Mouse (Mus musculus) macrophage (primary cell): ENCODE results near the gene Dpf2. TPM values are rescaled to one million over a fixed set of nuclear protein-coding genes. Genes with fewer than 3 reads are reported as not detected.
A peak's percentile ranks its signal among the peaks of the same experiment; 100 is the strongest.

Experiments used
- H3K27ac ChIP-seq: fragments of 350-480 bp; formaldehyde crosslinking; 2 replicates; pipeline ENCODE4 v1.9.0; 2021
- H3K36me3 ChIP-seq: fragments of 350-480 bp; formaldehyde crosslinking; 2 replicates; pipeline ENCODE4 v1.9.0; 2021; ENCODE audit errors: inconsistent target
- H3K4me3 ChIP-seq: fragments of 350-480 bp; formaldehyde crosslinking; 2 replicates; pipeline ENCODE4 v1.9.0; 2021; ENCODE audit errors: inconsistent target
- H3K79me2 ChIP-seq: fragments of 350-480 bp; formaldehyde crosslinking; 2 replicates; pipeline ENCODE4 v1.9.0; 2021; ENCODE audit errors: inconsistent target
- WGBS: methylation state at CpG from one replicate; pipeline ENCODE4 v1.1.7; 2026; ENCODE audit warnings: inconsistent platforms; ENCODE audit not compliant: missing documents; 5-methylcytosine and 5-hydroxymethylcytosine counted together
- polyA plus RNA-seq: library from polyadenylated mRNA; stranded (reverse); fragments of 250-400 nt; gene quantifications from 3 replicates; pipeline ENCODE4 v1.2.4, GENCODE M21; 2018; ENCODE audit warnings: inconsistent platforms
- total RNA-seq, 78 experiments: library from RNA; depleted of rRNA; stranded (reverse); fragments of 250-400 nt; gene quantifications; 1 replicate in 9 of 78; 2 replicates in 24 of 78; 3 replicates in 43 of 78; 4 replicates in 2 of 78; pipeline ENCODE4 v1.2.4; 2018; ENCODE audit warnings: inconsistent platforms in 56 of 78

Dpf2 gene
- 100 to 1,000 TPM; 120 to 363 (median 230) TPM for total RNA-seq (2018; cell fraction: chromatin; rRNA removed)
- total RNA-seq (2018; cell fraction: cytosol; rRNA removed): 10 to 100 TPM; 47.8 to 94.3 (median 66.1) TPM
- total RNA-seq (2018; cell fraction: nucleus; rRNA removed): 100 to 1,000 TPM in 25 of 26 experiments, 10 to 100 TPM in 1; 95.7 to 252 (median 134) TPM
- polyA plus RNA-seq: 53.9 to 215 TPM (median 57.4 TPM) in 3 replicates

DNA sequence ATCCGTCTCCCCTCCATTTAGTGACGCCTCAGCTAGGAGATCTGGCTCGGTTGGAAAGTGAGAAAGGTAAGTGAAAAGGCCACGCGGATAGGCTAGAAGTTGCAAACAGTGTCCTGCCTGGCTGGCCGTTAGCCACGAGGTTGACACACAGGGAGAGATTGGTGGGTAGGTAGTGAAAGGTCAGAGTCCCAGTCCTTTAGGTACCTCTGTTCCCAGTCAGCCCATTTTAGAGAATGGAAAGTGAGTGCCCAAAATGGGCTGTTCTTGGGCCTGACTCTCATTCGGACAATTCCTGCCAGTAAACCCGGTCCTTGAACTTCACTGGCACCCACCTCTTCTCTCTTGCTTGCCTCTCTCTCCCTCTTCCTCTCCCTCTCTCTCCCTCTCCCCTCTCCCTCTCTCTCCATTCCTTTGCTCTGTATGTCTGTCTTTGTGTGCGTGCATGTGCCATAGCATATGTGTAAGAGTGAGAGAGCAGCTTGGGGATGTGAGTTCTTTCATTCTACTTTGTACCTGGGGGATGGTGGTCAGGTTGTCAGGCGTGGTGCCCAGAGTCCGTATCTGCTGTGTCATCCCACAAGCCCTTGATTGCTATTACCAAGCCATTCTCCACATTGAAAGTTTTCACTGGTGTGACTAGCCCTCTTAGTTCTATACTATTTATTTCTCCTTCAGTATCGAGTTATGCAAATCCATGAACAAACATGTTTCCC, at the start of gene Dpf2:
Gene Dpf2, minus strand, starts transcription at position 4 of the 713 bp plus-strand sequence.
- H3K27ac ChIP-seq: peak within 1 kb of the TSS; percentile 81
- peaks cover 44% of the 10 kb centered on the region for H3K79me2 ChIP-seq
- peak within 1 kb of the TSS; percentile 77 for H3K4me3 ChIP-seq
- 0% methylated on average over 11 of the region's 13 CpGs for WGBS
- no peaks in the 10 kb centered on the region for H3K36me3 ChIP-seq

- 97% methylated on average over 5 of the region's 5 CpGs for WGBS
- peaks cover 24% of the 10 kb centered on the region; the same call in 1 of the 2 replicates for H3K36me3 ChIP-seq
- no peak overlapping the region for H3K4me3 ChIP-seq
- no peak overlapping the region for H3K27ac ChIP-seq
- H3K79me2 ChIP-seq: peaks cover 20% of the 10 kb centered on the region
These were observed 44.6 kb upstream of the Dpf2 start for GRCm38 (mm10) chr19:5957371-5957770.

GRCm38 (mm10) chr19:5956685-5957084, 43.9 kb upstream of the Dpf2 start:
- no peak overlapping the region for H3K27ac ChIP-seq
- H3K79me2 ChIP-seq: peaks cover 13% of the 10 kb centered on the region
- 37% methylated on average over 3 of the region's 3 CpGs for WGBS
- peaks cover 24% of the 10 kb centered on the region; the same call in 1 of the 2 replicates for H3K36me3 ChIP-seq
- no peak overlapping the region for H3K4me3 ChIP-seq

DNA sequence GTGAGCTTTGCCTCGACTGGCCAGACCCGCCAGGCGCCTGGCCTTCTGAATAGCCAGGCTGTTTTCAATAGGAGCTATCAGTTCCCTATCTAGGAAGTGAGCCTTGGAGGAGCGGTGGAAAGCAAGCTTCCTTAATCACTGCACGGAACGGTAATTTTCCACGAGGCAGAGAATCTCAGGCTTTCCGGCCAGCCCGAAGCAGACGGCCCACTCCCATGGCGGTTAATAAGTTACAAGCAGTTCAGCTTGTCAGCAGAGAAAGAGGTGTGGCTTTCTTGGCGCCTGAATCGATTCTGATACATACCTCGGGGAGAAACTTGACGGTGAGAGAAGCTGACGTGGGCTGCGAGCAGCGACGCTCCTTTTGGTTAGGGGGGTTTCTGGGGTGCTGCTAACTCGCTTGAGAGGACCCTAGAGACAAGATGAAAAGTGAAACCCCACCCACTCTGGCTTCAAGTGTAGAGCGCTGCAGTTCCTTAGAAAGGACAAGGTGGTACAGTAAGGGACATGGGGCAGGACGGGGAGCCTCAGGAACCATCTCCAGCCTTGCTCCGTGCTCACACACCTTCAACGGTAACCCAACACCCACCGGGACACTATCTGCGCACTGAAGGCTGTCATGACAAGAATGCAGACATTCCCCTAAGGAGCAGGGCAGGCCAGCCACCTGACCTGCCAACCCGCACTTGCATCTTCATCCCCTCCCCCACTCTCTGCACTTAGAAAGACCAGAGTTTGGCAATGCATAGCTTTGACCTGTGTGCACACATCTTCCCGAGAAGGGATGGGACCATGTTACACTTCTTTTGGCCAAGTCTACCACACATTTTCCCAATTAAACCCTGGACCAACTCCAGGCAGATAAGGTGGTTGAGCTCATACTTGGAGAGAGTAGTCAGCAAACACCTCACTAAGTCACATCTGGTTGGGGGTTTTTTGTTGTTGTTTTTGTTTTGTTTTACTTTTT, 43.2 kb upstream of the Dpf2 start:
- no peak overlapping the region for H3K4me3 ChIP-seq
- no peak overlapping the region for H3K27ac ChIP-seq

GRCm38 (mm10) chr19:5954936-5955335, 42.1 kb upstream of the Dpf2 start:
- Histone ChIP-seq H3K36me3 (peaks cover 42% of the 10 kb centered on the region; the same call in 1 of the 2 replicates), H3K27ac (no peak overlapping the region), H3K79me2 (no peaks in the 10 kb centered on the region), H3K4me3 (no peak overlapping the region)
- 97% methylated on average over 10 of the region's 10 CpGs for WGBS

More for the DNA sequence above, 43.2 kb upstream of the Dpf2 start:
- peaks cover 31% of the 10 kb centered on the region; the same call in 1 of the 2 replicates for H3K36me3 ChIP-seq
- H3K79me2 ChIP-seq: peaks cover 6% of the 10 kb centered on the region; the same call in 1 of the 2 replicates
- 96% methylated on average over 28 of the region's 28 CpGs for WGBS

- H3K36me3 ChIP-seq: peaks cover 48% of the 10 kb centered on the region; the same call in 1 of the 2 replicates
- H3K4me3 ChIP-seq: no peak overlapping the region
- no peak overlapping the region for H3K27ac ChIP-seq
- WGBS: 92% methylated on average over 22 of the region's 22 CpGs
- H3K79me2 ChIP-seq: no peaks in the 10 kb centered on the region
These were observed 41.4 kb upstream of the Dpf2 start for GRCm38 (mm10) chr19:5954031-5954710.

- Histone ChIP-seq H3K79me2 (no peaks in the 10 kb centered on the region), H3K27ac (no peak overlapping the region), H3K4me3 (no peak overlapping the region), H3K36me3 (peaks cover 42% of the 10 kb centered on the region; the same call in 1 of the 2 replicates)
- 97% methylated on average over 17 of the region's 19 CpGs for WGBS
These were observed 40.5 kb upstream of the Dpf2 start for GRCm38 (mm10) chr19:5953201-5953770.

- WGBS: 75% methylated on average over 13 of the region's 13 CpGs
- no peaks in the 10 kb centered on the region for H3K79me2 ChIP-seq
- no peak overlapping the region for H3K4me3 ChIP-seq
- H3K27ac ChIP-seq: no peak overlapping the region
- peaks cover 31% of the 10 kb centered on the region; the same call in 1 of the 2 replicates for H3K36me3 ChIP-seq
These were observed 39.4 kb upstream of the Dpf2 start for GRCm38 (mm10) chr19:5952071-5952691.

GRCm38 (mm10) chr19:5951631-5952030, 38.8 kb upstream of the Dpf2 start:
- 89% methylated on average over 15 of the region's 16 CpGs for WGBS

GRCm38 (mm10) chr19:5950218-5950617, 37.4 kb upstream of the Dpf2 start:
- Histone ChIP-seq H3K4me3 (no peak overlapping the region), H3K79me2 (no peaks in the 10 kb centered on the region), H3K36me3 (peaks cover 29% of the 10 kb centered on the region; the same call in 1 of the 2 replicates), H3K27ac (no peak overlapping the region)
- 98% methylated on average over 11 of the region's 11 CpGs for WGBS

More at GRCm38 (mm10) chr19:5951631-5952030, 38.8 kb upstream of the Dpf2 start:
- Histone ChIP-seq H3K4me3 (no peak overlapping the region), H3K79me2 (no peaks in the 10 kb centered on the region), H3K27ac (no peak overlapping the region), H3K36me3 (peaks cover 29% of the 10 kb centered on the region; the same call in 1 of the 2 replicates)

- H3K36me3 ChIP-seq: peaks cover 30% of the 10 kb centered on the region; the same call in 1 of the 2 replicates
- 50% methylated on average over 8 of the region's 8 CpGs for WGBS
These were observed 33.1 kb upstream of the Dpf2 start for GRCm38 (mm10) chr19:5945891-5946290.

GRCm38 (mm10) chr19:5945027-5945426, 32.2 kb upstream of the Dpf2 start:
- Histone ChIP-seq H3K79me2 (no peaks in the 10 kb centered on the region), H3K36me3 (peaks cover 21% of the 10 kb centered on the region; the same call in 1 of the 2 replicates), H3K4me3 (no peak overlapping the region), H3K27ac (no peak overlapping the region)
- 66% methylated on average over 7 of the region's 7 CpGs for WGBS

More at GRCm38 (mm10) chr19:5945891-5946290, 33.1 kb upstream of the Dpf2 start:
- H3K27ac ChIP-seq: peak overlapping the region; percentile 25
- no peaks in the 10 kb centered on the region for H3K79me2 ChIP-seq
- H3K4me3 ChIP-seq: no peak overlapping the region

DNA sequence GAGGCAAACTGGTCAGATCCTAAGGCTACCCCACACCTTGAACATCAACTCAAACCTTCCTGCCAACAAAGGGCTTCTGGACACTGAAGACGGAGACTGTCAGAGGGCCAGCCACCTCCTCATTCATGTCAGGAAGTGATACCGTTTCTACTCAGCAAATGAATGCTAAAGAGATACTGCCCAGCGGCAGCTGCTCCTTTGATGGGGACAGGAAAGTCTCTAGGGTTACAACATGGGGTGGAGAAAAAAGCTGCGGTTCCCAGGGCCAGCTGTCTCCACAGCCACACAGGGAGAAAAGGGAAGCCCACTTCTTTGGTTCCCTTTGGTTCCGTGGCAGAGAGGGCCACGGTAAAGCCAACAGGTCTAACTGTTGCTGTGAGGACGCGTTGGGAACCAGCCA, 31.3 kb upstream of the Dpf2 start:
- Histone ChIP-seq H3K27ac (no peak overlapping the region), H3K36me3 (peaks cover 13% of the 10 kb centered on the region; the same call in 1 of the 2 replicates), H3K4me3 (no peak overlapping the region)

More for the DNA sequence above, 31.3 kb upstream of the Dpf2 start:
- no peaks in the 10 kb centered on the region for H3K79me2 ChIP-seq
- WGBS: 72% methylated on average over 8 of the region's 8 CpGs
